In the genomic region with DNA sequence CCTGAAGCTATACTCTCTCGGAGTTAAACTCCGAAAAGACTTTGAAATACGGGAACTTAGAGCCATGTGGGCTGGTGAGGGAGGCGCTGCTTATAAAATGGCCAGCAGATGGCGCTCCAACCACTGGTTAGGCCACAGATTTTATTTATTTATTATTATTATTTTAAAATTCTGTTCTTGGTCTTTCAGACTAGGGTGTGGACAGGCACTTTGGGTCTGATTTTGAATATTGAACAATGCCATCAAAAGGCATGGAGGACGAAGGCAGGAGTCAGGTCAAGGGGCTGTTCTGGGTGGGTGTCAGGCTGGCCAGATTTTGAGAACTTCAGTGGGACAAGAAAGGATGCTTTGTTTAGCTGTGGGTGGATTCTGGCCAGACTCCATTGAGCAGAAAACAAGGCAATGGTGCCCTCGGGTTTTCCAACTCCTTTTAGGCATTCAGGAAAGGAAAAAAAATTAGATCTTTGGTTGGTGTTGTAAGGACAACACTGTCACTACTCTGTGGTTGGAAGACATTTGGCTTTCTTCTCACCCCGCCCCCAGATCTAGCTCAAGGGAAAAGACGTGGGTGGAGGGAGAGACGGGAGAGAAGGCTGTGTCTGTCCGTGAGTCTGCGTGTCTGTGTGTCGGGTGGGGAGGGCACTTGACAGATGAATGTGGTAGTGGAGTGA, we compare ENCODE assay signal across 8 mouse cellular contexts.
DNase-seq lines count a peak whose midpoint lies in the region; ATAC-seq lines count a peak whose summit lies in the region.

No protein-coding gene starts in this region.

- peak overlapping the region; percentile 73 for H3K27ac ChIP-seq in embryonic facial prominence, embryonic 12.5 days

- no peak overlapping the region for H3K4me3 ChIP-seq in embryonic facial prominence, embryonic 12.5 days

- DNase-seq in CD4-positive helper T cell, adult 2 months (ENCODE audit: low read depth, low spot score) = peak; percentile 19
- peak; percentile 82 for DNase-seq in adrenal gland, postnatal 25 days
- peak; percentile 51 to 69 for DNase-seq in heart, adult 9 months (ENCODE audit: low spot score in 2 of 2)
- peak; percentile 90 for DNase-seq in kidney, postnatal 10 days
- peak; percentile 53 to 68 for DNase-seq in lung, adult 18-20 months
- DNase-seq in retina, adult 2 months (ENCODE audit: low read depth, low spot score) = peak; percentile 44
- DNase-seq in urinary bladder, postnatal 25 days (ENCODE audit: low spot score) = peak; percentile 83

- H3K27me3 ChIP-seq in embryonic facial prominence, embryonic 12.5 days = peaks cover 4% of the 10 kb centered on the region; the same call in 1 of the 2 replicates

- H3K9ac ChIP-seq in embryonic facial prominence, embryonic 12.5 days = no peak overlapping the region

- no peaks in the 10 kb centered on the region for H3K36me3 ChIP-seq in embryonic facial prominence, embryonic 12.5 days

- WGBS in embryonic facial prominence, embryonic 12.5 days = 10% methylated on average over 13 of the region's 13 CpGs

- H3K4me2 ChIP-seq in embryonic facial prominence, embryonic 12.5 days (replicated peaks) = peak overlapping the region; percentile 11; the same call in 1 of the 2 replicates

- H3K9me3 ChIP-seq in embryonic facial prominence, embryonic 12.5 days = no peaks in the 10 kb centered on the region

- ATAC-seq in embryonic facial prominence, embryonic 12.5 days (ENCODE audit: insufficient number of reproducible peaks, insufficient read depth, low FRiP score, low TSS enrichment) = 0 out of 2 replicates have a peak, but pooled peaks have one; percentile 35

- H3K4me1 ChIP-seq in embryonic facial prominence, embryonic 12.5 days = peaks cover 12% of the 10 kb centered on the region

Comparison
In these comparisons a context has a peak if more than half of its experiments do, and no peak if none do; other contexts are left out.
1. DNase-seq: peak in every context shown above with its lines; median percentile 90 in kidney, postnatal 10 days; 83 in urinary bladder, postnatal 25 days; 82 in adrenal gland, postnatal 25 days; 60 in lung, adult 18-20 months; 60 in heart, adult 9 months; 44 in retina, adult 2 months; 19 in CD4-positive helper T cell, adult 2 months.